Mouse (Mus musculus) left cerebral cortex, postnatal 36 days (tissue): Measurements from ENCODE around the gene Slc25a33. TPM values are rescaled to one million over a fixed set of nuclear protein-coding genes. Genes with fewer than 3 reads are reported as not detected.

Source experiments
- DNase-seq, 2 experiments: peaks; one replicate each; pipeline ENCODE4 v3.0.0; 2021 to 2022; ENCODE audit warnings: low spot score in 2 of 2, mixed read lengths in 1 of 2
- intact Hi-C: fragments of 180-260 bp; cut with DNase I; formaldehyde crosslinking; loops from one replicate; pipeline ENCODE4 v1.15.1; 2025
- microRNA-seq: library from miRNA; unstranded; fragments of <30 nt; microRNA quantifications from one replicate; pipeline ENCODE4 v1.2.0, GENCODE M21; 2022
- total RNA-seq, 2 experiments: library from RNA; stranded (reverse); gene quantifications; 2 replicates each; pipeline ENCODE4 v1.2.3; 2021

Slc25a33 gene
- total RNA-seq, 2 experiments from 2014 or later, result 31.9 to 34.6 TPM

- DNase-seq, result no peak
- intact Hi-C loops, result no loop called here
These were observed 68.1 kb downstream of the Slc25a33 start for GRCm38 (mm10) chr4:149705941-149706340.

GRCm38 (mm10) chr4:149705298-149705697, 68.8 kb downstream of the Slc25a33 start:
- intact Hi-C loops, result no loop called here
- no peak for DNase-seq

- no peak for DNase-seq
- intact Hi-C loops, result no loop called here
These were observed 71.7 kb downstream of the Slc25a33 start, which contains the start of gene Pik3cd for GRCm38 (mm10) chr4:149702210-149702979. Gene Pik3cd (minus strand): TSS chr4:149702571.

- no peak for DNase-seq
These were observed 72.5 kb downstream of the Slc25a33 start for GRCm38 (mm10) chr4:149701426-149702209.

GRCm38 (mm10) chr4:149699953-149700352, 74.1 kb downstream of the Slc25a33 start:
- intact Hi-C loops, result no loop called here
- DNase-seq, result no peak

More at GRCm38 (mm10) chr4:149701426-149702209, 72.5 kb downstream of the Slc25a33 start:
- intact Hi-C loops, result no loop called here

GRCm38 (mm10) chr4:149698197-149698821, 75.8 kb downstream of the Slc25a33 start:
- intact Hi-C loops, result no loop called here
- DNase-seq, result peak; percentile 25 to 29

GRCm38 (mm10) chr4:149697506-149698196, 76.4 kb downstream of the Slc25a33 start:
- no peak for DNase-seq
- intact Hi-C loops, result no loop called here

GRCm38 (mm10) chr4:149696189-149696971, 77.7 kb downstream of the Slc25a33 start:
- intact Hi-C loops, result no loop called here

More at GRCm38 (mm10) chr4:149696189-149696971, 77.7 kb downstream of the Slc25a33 start:
- no peak for DNase-seq

Small RNA genes within 50 kb of the gene (microRNA-seq; reads per million reads assigned to microRNA genes)
- not detected for gene Gm47301

Other genes with a start within 250 kb of the Slc25a33 start
- 1,000 to 10,000 TPM; 1,328 to 1,609 TPM for gene Clstn1, start 187.8 kb downstream of the Slc25a33 start, total RNA-seq
- gene Pik3cd, start 71.7 kb downstream of the Slc25a33 start, total RNA-seq, result 10 to 100 TPM; 23.2 to 24.2 TPM
- 10 to 100 TPM; 63.8 to 66.4 TPM for gene Tmem201, start 36.2 kb downstream of the Slc25a33 start, total RNA-seq
- 10 to 100 TPM; 17.1 to 19.0 TPM for gene Spsb1, start 180.8 kb upstream of the Slc25a33 start, total RNA-seq
- 10 to 100 TPM; 12.5 to 14.3 TPM for gene H6pd, start 234.7 kb upstream of the Slc25a33 start, total RNA-seq